Mouse (Mus musculus): ENCODE results near the gene Kdelc1. TPM values are rescaled to one million over a fixed set of nuclear protein-coding genes. Genes with fewer than 3 reads are reported as not detected.

Kdelc1 gene
- total RNA-seq, 1 experiment: 28.4 TPM

DNA sequence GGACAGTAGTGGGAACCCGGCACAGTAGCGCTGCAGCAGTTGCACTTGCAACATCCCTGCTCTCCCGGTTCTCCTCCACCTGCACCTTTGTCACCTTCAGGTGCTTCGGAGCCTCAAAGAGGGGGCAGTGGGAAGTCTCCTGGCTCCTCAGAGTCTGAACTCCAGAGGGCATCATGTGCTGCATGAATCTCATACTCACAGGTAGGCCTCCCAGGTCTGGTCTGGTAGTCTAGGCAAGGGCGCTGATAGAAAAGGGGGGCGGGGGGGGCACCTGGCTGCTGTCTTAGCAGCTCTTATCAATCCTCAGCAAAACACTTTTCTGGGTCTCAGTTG is 1.4 kb upstream of the Kdelc1 start:
- TF ChIP-seq ZNF384 (IDR thresholded peaks at IDR 0.05; ENCODE audit: low read depth, low read length) (no peak), MAFK (IDR thresholded peaks at IDR 0.05; ENCODE audit: insufficient read depth, low read depth, low read length) (no peak), CHD2 (IDR thresholded peaks at IDR 0.05; ENCODE audit: low read depth, low read length) (no peak), HCFC1 (IDR thresholded peaks at IDR 0.05; ENCODE audit: borderline replicate concordance, insufficient read depth, low read length) (no peak), ZC3H11A (IDR thresholded peaks at IDR 0.05; ENCODE audit: borderline replicate concordance, low read depth, low read length) (no peak)
- in situ Hi-C loops (cut with MboI; ENCODE audit: low sequenced_read_pairs in 2 of 2, unreplicated experiment in 2 of 2): no loop called here
- H3K4me1 ChIP-seq (ENCODE audit: control insufficient read depth in 2 of 2, insufficient read depth in 2 of 2, low read length in 2 of 2, poor library complexity in 1 of 2): peaks cover 0 to 3% of the 10 kb centered on the region in 2 experiments; a peak in 1 of 4 replicates

GRCm38 (mm10) chr1:44119201-44120073 is 829 bp upstream of the Kdelc1 start:
- Histone ChIP-seq H3K9ac (ENCODE audit: insufficient read depth, low read depth, low read length, poor library complexity, severe bottlenecking) (peak overlapping the region; percentile 73), H3K4me3 (ENCODE audit: insufficient read depth in 1 of 2, low read depth in 1 of 2, low read length in 2 of 2, poor library complexity in 1 of 2, severe bottlenecking in 1 of 2) (peak overlapping the region; percentile 92 to 98), H3K9me3 (ENCODE audit: control insufficient read depth, insufficient read depth, low read depth, low read length) (no peaks in the 10 kb centered on the region), H3K36me3 (ENCODE audit: control insufficient read depth, insufficient read depth, low read length, poor library complexity, severe bottlenecking) (peaks cover 4% of the 10 kb centered on the region; the same call in 1 of the 2 replicates), H3K4me1 (ENCODE audit: control insufficient read depth in 2 of 2, insufficient read depth in 2 of 2, low read length in 2 of 2, poor library complexity in 1 of 2) (peaks cover 0 to 3% of the 10 kb centered on the region in 2 experiments; a peak in 1 of 4 replicates), H3K27ac (ENCODE audit: insufficient read depth, low read depth, low read length, poor library complexity, severe bottlenecking) (peak overlapping the region; percentile 14; the same call in 1 of the 2 replicates)
- peak; percentile 47 for DNase-seq (ENCODE audit: low read depth, low spot score)
- TF ChIP-seq MAFK (IDR thresholded peaks at IDR 0.05; ENCODE audit: insufficient read depth, low read depth, low read length): no peak
- in situ Hi-C loops (cut with MboI; ENCODE audit: low sequenced_read_pairs in 2 of 2, unreplicated experiment in 2 of 2): no loop called here

More for the DNA sequence above, 1.4 kb upstream of the Kdelc1 start:
- Histone ChIP-seq H3K27ac (ENCODE audit: insufficient read depth, low read depth, low read length, poor library complexity, severe bottlenecking) (no peak overlapping the region), H3K9me3 (ENCODE audit: control insufficient read depth, insufficient read depth, low read depth, low read length) (no peaks in the 10 kb centered on the region), H3K4me3 (ENCODE audit: insufficient read depth in 1 of 2, low read depth in 1 of 2, low read length in 2 of 2, poor library complexity in 1 of 2, severe bottlenecking in 1 of 2) (peak overlapping the region; percentile 92 to 98), H3K36me3 (ENCODE audit: control insufficient read depth, insufficient read depth, low read length, poor library complexity, severe bottlenecking) (peaks cover 2% of the 10 kb centered on the region; the same call in 1 of the 2 replicates), H3K9ac (ENCODE audit: insufficient read depth, low read depth, low read length, poor library complexity, severe bottlenecking) (peak overlapping the region; percentile 73)
- no peak for DNase-seq (ENCODE audit: low read depth, low spot score)

- in situ Hi-C loops (cut with MboI; ENCODE audit: low sequenced_read_pairs in 2 of 2, unreplicated experiment in 2 of 2): no loop called here
- Histone ChIP-seq H3K9ac (ENCODE audit: insufficient read depth, low read depth, low read length, poor library complexity, severe bottlenecking) (no peak overlapping the region), H3K27ac (ENCODE audit: insufficient read depth, low read depth, low read length, poor library complexity, severe bottlenecking) (no peak overlapping the region), H3K36me3 (ENCODE audit: control insufficient read depth, insufficient read depth, low read length, poor library complexity, severe bottlenecking) (peaks cover 6% of the 10 kb centered on the region), H3K4me3 (ENCODE audit: insufficient read depth in 1 of 2, low read depth in 1 of 2, low read length in 2 of 2, poor library complexity in 1 of 2, severe bottlenecking in 1 of 2) (peak overlapping the region in 1 of 2 experiments; percentile 98; a peak in 2 of 4 replicates), H3K4me1 (ENCODE audit: control insufficient read depth in 2 of 2, insufficient read depth in 2 of 2, low read length in 2 of 2, poor library complexity in 1 of 2) (peaks cover 0 to 3% of the 10 kb centered on the region in 2 experiments; a peak in 1 of 4 replicates), H3K9me3 (ENCODE audit: control insufficient read depth, insufficient read depth, low read depth, low read length) (no peaks in the 10 kb centered on the region)
- no peak for DNase-seq (ENCODE audit: low read depth, low spot score)
- TF ChIP-seq HCFC1 (IDR thresholded peaks at IDR 0.05; ENCODE audit: borderline replicate concordance, insufficient read depth, low read length) (no peak), MAFK (IDR thresholded peaks at IDR 0.05; ENCODE audit: insufficient read depth, low read depth, low read length) (no peak), ZC3H11A (IDR thresholded peaks at IDR 0.05; ENCODE audit: borderline replicate concordance, low read depth, low read length) (no peak), CHD2 (IDR thresholded peaks at IDR 0.05; ENCODE audit: low read depth, low read length) (no peak), ZNF384 (IDR thresholded peaks at IDR 0.05; ENCODE audit: low read depth, low read length) (no peak)
Observed at GRCm38 (mm10) chr1:44117571-44117970, 1.0 kb downstream of the Kdelc1 start.

DNA sequence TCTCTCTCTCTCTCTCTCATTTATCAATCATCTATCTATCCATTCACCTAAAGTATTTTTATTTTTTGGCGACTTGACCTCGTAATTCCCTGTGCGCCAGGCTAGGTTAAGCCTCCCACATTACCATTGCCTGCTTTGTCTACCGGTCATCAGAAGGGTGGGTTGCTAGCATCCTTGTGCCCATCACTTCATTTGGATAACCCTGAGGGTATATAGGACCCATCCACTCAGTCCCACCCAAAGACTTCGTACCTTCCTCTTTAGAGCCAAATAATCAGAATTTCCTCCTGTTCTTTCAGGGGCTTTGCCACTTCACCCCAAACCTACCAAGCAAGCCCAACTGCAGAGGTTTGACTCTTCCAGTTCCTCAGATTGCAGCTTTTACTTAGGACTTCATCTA is 15.7 kb downstream of the Kdelc1 start:
- Histone ChIP-seq H3K9me3 (ENCODE audit: control insufficient read depth, insufficient read depth, low read depth, low read length) (no peaks in the 10 kb centered on the region), H3K27ac (ENCODE audit: insufficient read depth, low read depth, low read length, poor library complexity, severe bottlenecking) (no peak overlapping the region)
- in situ Hi-C loops (cut with MboI; ENCODE audit: low sequenced_read_pairs in 2 of 2, unreplicated experiment in 2 of 2): no loop called here

More for the DNA sequence above, 15.7 kb downstream of the Kdelc1 start:
- no peak for TF ChIP-seq ZNF384 (IDR thresholded peaks at IDR 0.05; ENCODE audit: low read depth, low read length)
- TF ChIP-seq CHD2 (IDR thresholded peaks at IDR 0.05; ENCODE audit: low read depth, low read length): no peak
- no peak for TF ChIP-seq MAFK (IDR thresholded peaks at IDR 0.05; ENCODE audit: insufficient read depth, low read depth, low read length)
- no peak for TF ChIP-seq HCFC1 (IDR thresholded peaks at IDR 0.05; ENCODE audit: borderline replicate concordance, insufficient read depth, low read length)
- Histone ChIP-seq H3K4me3 (ENCODE audit: insufficient read depth in 1 of 2, low read depth in 1 of 2, low read length in 2 of 2, poor library complexity in 1 of 2, severe bottlenecking in 1 of 2) (peak overlapping the region; percentile 3 to 83; a peak in 3 of 4 replicates), H3K9ac (ENCODE audit: insufficient read depth, low read depth, low read length, poor library complexity, severe bottlenecking) (peak overlapping the region; percentile 2; the same call in 1 of the 2 replicates), H3K36me3 (ENCODE audit: control insufficient read depth, insufficient read depth, low read length, poor library complexity, severe bottlenecking) (peaks cover 1% of the 10 kb centered on the region), H3K4me1 (ENCODE audit: control insufficient read depth in 2 of 2, insufficient read depth in 2 of 2, low read length in 2 of 2, poor library complexity in 1 of 2) (no peaks in the 10 kb centered on the region; a peak in 2 of 4 replicates)
- no peak for DNase-seq (ENCODE audit: low read depth, low spot score)

Measured in ES-E14 (cell line).